Mouse (Mus musculus): ENCODE data around the gene Hoxd8.

The Hoxd8 gene

DNA sequence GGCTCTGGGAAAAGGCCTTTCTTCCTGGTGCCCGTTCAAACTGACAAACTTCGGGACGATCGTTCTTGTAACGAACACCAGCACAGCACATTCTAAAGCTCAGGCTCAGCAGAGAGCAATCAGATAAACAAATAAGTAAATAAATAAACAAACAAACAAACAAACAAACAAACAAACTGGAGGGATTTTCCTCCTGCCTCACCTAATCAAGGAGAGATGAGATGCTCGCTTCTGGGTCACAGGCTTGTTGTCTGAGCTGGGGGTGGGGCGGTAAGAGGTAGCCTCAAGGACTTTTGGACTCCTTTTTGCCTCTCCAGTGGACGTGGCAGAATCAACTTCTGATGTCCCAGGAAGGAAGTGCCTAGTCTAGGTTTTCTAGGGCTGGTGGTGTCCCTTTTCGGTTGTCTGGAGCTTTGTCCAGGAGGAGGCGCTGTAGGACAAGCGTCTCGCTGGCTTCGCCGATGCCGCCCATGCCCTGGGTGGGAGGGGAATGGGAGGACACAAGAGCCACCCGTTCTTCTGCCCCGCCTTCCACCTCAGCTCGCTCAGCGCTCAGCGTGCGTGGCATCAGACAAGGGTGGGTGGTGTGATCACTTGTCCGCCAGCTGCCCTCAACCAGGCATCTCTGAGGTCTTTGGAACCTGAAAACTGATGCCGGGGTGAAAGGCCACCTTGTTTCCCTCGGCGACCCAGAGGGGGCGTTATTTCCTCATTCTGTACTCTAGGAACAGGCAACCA lies 11.3 kb downstream of the Hoxd8 start:
- DNase-seq, result peak; percentile 37

DNA sequence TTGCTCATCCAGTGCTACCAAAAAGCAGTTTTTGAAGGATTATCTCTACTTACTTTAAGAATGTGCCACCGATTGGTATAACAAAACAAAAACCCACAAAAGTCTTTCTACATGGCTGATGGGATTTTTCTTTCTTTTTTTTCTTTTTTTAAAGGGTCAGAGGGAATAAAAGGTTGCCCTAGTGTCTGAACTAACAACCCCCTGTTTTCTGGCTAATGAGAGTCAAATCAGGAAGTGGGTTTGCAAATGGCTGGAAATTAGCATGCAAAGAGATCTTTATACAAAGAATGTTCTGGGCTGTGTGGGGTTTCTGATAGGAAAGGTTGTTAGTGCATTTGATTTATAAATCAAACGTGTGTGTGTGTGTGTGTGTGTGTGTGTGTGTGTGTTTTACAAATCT lies 16.0 kb downstream of the Hoxd8 start:
- DNase-seq, result no peak

DNA sequence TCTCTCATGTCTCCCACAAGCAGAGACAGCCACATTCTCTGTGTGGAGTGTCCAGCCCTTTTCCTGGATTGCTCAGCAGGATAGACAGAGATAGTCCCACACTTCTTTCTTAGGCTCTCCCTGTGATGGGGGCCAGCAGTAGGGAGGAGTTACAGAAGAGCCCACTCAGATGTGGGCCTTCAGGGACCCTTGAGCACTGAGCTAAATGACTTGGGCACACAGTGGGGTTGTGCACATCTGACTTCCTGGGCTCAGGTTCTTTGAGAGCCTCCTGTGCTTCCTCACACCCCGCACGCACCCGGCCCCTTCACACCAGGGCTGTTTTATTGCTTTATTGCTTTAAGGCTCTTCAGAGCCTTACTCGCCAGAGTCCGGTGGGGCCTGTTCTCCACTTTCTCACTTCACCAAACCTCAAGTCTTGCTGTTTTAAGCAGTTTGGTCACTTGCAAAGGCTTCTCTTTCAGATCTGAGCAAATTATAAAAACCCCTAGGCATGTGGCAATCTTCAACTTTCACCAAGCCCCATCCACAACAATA lies 16.6 kb downstream of the Hoxd8 start:
- no peak for DNase-seq

DNA sequence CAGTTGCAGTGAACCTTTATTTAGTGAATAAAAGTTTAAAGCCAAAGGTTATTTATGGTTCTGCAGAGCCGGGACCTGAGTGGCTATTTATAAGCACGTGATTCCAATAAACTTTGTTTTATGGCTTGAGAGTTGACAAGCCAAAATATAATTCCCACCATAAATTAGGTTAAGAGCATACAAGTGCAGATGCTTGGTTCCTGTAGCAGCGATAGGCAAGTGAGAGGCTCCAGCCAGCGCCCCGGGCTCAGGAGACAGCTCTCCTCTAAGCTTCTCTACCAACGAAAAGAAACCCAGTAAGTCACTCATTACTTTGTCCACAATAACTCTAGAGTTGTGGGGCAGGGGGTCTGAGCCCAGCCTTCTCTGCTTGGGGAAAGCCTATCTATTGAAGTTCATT lies 17.5 kb downstream of the Hoxd8 start:
- DNase-seq, result no peak

GRCm38 (mm10) chr2:74722949-74723348 lies 18.5 kb downstream of the Hoxd8 start:
- DNase-seq, result no peak

GRCm38 (mm10) chr2:74724244-74725015 lies 20.0 kb downstream of the Hoxd8 start:
- no peak for DNase-seq

- DNase-seq, result no peak
Observed at GRCm38 (mm10) chr2:74725171-74725570, 20.8 kb downstream of the Hoxd8 start.

GRCm38 (mm10) chr2:74726551-74726950 lies 22.1 kb downstream of the Hoxd8 start, which contains the start of gene Gm28230:
Gene Gm28230, plus strand, starts transcription at chr2:74726728.
- no peak for DNase-seq

DNA sequence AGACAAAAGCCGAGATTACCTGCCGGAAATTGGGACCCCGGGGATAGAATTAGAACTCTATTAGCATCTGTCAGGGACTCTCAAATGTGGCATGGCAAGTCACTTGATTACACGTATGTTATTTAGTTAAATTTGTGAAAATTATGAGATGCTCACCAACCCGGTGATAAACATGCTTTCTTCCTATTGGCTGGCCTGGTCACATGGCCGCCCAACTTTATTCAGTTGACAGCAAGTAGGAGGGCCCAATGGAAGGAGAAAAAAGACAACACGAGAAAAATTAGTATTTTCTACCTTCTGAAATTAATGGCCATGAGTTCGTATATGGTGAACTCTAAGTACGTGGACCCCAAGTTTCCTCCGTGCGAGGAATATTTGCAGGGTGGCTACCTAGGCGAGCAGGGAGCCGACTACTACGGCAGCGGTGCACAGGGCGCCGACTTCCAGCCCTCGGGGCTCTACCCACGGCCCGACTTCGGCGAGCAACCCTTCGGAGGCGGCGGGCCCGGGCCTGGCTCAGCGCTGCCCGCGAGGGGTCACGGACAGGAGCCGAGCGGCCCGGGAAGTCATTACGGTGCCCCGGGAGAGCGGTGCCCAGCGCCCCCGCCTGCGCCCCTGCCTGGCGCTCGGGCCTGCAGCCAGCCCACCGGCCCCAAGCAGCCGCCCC lies 22.7 kb downstream of the Hoxd8 start:
- DNase-seq, result no peak

GRCm38 (mm10) chr2:74727640-74728302 lies 23.4 kb downstream of the Hoxd8 start:
- DNase-seq, result no peak

DNA sequence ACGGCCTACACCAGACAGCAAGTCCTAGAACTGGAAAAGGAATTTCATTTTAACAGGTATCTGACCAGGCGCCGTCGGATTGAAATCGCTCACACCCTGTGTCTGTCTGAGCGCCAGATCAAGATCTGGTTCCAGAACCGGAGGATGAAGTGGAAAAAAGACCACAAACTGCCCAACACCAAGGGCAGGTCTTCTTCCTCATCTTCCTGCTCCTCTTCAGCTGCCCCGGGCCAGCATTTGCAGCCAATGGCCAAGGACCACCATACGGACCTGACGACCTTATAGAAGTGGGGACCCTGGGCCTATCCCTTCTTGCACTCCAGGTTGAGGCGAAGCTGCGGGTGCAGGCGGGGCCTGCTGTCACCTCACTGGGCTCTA lies 23.9 kb downstream of the Hoxd8 start:
- DNase-seq, result no peak

- no peak for DNase-seq
Observed at GRCm38 (mm10) chr2:74730331-74730730, 25.9 kb downstream of the Hoxd8 start.

- DNase-seq, result no peak
Observed at GRCm38 (mm10) chr2:74731055-74731454, 26.6 kb downstream of the Hoxd8 start.

DNA sequence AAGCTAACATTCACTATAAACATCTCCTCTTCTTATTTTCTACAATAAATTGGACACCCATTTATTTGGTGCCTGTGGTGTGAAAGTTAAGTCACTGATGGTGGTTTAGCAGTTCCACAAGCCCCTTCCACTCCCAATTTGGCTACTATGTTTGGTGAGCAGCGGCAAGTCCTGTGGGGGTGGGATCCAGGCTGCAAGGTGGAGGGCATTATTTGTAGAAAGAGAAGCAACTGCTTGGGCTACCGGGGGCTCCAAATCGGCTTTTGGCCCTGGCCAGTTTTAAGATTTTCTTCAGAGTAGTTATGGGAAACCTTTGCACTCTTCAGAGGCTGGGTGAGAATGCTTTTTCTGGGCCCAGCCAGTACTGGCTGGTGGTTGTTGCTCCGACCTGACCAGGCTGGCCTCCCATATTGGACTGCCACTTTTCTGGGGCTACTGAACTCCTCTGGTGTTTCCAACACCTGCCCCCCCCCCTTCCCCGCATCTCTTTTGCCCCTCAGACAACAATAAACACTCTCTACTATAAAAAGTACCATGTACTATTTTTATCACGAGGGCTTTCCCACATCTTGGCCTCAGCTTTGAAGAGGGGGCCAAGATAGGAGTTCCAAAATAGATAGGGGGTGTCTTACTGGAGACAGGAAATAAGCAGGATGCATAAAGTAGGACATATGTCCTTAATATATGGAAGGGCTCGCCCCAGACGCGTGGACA lies 27.5 kb downstream of the Hoxd8 start:
- no peak for DNase-seq

- no peak for DNase-seq
Observed at GRCm38 (mm10) chr2:74732513-74733316, 28.3 kb downstream of the Hoxd8 start.

- DNase-seq, result no peak
Observed at GRCm38 (mm10) chr2:74733317-74733661, 28.9 kb downstream of the Hoxd8 start.

GRCm38 (mm10) chr2:74733765-74734164 lies 29.4 kb downstream of the Hoxd8 start:
- DNase-seq, result no peak

- DNase-seq, result no peak
Observed at GRCm38 (mm10) chr2:74734451-74734850, 30.0 kb downstream of the Hoxd8 start.

- DNase-seq, result no peak
Observed at GRCm38 (mm10) chr2:74734996-74735811, 30.8 kb downstream of the Hoxd8 start.

- no peak for DNase-seq
Observed at GRCm38 (mm10) chr2:74735851-74736687, 31.7 kb downstream of the Hoxd8 start.

Measured in cerebellum, adult 8-10 months (tissue).